In genomic region chr14:74910363-74910762, GRCm38 (mm10) we compare ENCODE assay signal across 9 mouse cellular contexts. TPM values are rescaled to one million over a fixed set of nuclear protein-coding genes. Genes with fewer than 3 reads are reported as not detected.
DNase-seq lines count a peak whose midpoint lies in the region.
"Had no signal": no experiment of that assay in that cellular context is flagged by ENCODE, and none has a peak within 500 bp of the region (broad histone marks: within the 10 kb centered on the region; RNA-seq: fewer than 3 reads in every experiment).

No protein-coding gene starts in this region.

- peak; percentile 44 to 76 for DNase-seq in urinary bladder, adult 18-20 months (ENCODE audit: low spot score in 2 of 2)
- no peak for DNase-seq in urinary bladder, postnatal 10 days (ENCODE audit: low spot score)
- DNase-seq in heart, adult 9 months (ENCODE audit: low spot score in 2 of 2), result peak; percentile 51 to 62
- DNase-seq in lung, adult 18-20 months, result peak; percentile 73 to 80
- no peak for DNase-seq in neural tube, embryonic 10.5 days (ENCODE audit: extremely low spot score, low spot score)
- DNase-seq in frontal cortex, postnatal 14 days (ENCODE audit: low spot score in 2 of 2), result no peak
- no peak for DNase-seq in frontal cortex, adult 2 months (ENCODE audit: extremely low spot score in 1 of 2, low spot score in 1 of 2)
- no peak for DNase-seq in B cell, adult 2 months
- DNase-seq: cerebellum, adult 18-20 months had no signal

RNA-seq across cellular contexts. Expression of gene Lrch1, which starts 37.3 kb away (rescaled TPM):
- polyA plus RNA-seq in frontal cortex, adult 2 months (2012; rRNA removed), result 14.6 and 16.1 TPM in 2 replicates

Comparison
In these comparisons a context has a peak if more than half of its experiments do, and no peak if none do; other contexts are left out.
1. DNase-seq: peak in urinary bladder, adult 18-20 months (2 of 2), heart, adult 9 months (2 of 2) and lung, adult 18-20 months (2 of 2); none in urinary bladder, postnatal 10 days (single experiment), neural tube, embryonic 10.5 days (single experiment), frontal cortex, postnatal 14 days (0 of 2), frontal cortex, adult 2 months (0 of 2) and B cell, adult 2 months (0 of 2).